Mouse (Mus musculus) ES-CJ7 (cell line): ENCODE measurements at regions not wholly inside any gene's neighbourhood (a gene's known extent, or its start where the extent isn't known, plus 50 kb on each side); places are given as distances from the start of the nearest gene placed in this dataset.

ENCODE experiments used
- DNase-seq: peaks from one replicate; pipeline ENCODE4 v3.0.0; 2011; ENCODE audit warnings: low read depth, low spot score

DNA sequence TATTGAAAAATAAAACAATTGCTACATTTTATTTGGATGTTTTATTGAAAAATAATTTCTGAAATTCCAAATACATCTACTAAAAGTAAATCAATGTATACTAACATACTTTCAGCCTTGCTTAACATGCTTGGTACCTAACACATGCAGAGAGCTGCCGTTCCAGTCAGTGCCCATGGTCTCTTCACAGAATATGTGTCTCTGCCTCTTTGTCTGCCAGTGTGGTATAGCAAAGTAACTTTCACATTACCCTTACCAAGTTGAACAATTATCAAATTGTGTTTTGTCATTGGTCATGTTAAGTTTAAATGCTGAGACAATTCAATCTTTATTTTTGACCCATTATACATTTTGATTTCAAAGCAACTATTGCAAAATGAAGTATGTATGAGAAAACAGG is 1159.2 kb upstream of the Foxg1 start:
- no peak for DNase-seq

DNA sequence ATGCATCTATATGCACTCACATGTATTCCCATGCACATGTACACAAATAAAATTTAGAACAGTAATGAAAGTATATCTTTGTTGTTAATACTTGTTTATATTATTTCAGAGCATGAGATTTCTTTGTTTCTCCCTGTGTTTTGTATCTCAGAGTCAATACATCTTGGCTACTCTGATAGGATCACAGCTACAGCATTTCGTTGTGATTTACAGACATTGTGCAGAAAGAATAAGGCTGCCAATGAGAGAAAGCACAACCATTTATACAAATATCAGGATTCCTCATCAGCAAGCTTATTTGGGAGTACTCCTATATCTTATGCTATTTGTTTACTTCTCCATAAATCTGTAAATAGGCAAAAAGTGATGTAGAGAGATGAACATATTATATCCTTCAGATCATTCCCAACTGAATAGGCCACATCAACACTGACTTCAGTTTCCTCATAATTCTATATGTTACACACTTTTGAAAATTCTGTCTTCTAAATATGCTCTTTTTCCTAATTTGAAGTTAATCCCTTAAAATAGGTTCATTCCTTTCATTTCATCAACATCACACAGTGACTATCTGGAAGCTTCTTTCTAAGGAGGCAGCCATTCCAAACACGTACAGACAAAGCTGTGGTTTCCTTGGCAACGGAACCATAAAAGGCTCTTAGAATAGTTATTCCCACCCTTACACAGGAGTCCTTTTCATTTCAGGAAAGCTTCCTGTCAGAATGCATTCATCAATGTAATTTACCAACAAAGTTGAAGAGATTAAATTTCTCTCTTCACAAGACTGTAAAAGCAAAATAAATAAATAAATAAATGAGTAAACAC is 1160.3 kb upstream of the Foxg1 start:
- no peak for DNase-seq

DNA sequence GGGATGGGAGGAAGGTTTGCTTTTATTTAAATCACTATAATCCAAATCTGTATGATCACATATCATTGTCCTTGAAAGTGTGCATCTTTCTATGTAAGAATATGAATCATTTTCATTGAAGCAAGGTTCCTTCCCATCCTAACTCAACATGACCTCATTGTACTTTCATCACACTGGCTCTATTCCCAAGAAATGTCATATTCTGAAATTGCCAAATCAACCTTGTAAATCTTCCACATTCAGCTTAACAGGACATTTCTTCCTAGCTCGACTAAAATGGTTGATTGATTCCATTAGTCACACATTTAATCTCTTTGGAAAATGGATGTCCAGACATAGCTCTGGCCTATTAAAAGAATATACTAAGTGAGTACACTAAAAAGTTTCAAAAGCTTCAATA is 1200.6 kb upstream of the Foxg1 start:
- no peak for DNase-seq

DNA sequence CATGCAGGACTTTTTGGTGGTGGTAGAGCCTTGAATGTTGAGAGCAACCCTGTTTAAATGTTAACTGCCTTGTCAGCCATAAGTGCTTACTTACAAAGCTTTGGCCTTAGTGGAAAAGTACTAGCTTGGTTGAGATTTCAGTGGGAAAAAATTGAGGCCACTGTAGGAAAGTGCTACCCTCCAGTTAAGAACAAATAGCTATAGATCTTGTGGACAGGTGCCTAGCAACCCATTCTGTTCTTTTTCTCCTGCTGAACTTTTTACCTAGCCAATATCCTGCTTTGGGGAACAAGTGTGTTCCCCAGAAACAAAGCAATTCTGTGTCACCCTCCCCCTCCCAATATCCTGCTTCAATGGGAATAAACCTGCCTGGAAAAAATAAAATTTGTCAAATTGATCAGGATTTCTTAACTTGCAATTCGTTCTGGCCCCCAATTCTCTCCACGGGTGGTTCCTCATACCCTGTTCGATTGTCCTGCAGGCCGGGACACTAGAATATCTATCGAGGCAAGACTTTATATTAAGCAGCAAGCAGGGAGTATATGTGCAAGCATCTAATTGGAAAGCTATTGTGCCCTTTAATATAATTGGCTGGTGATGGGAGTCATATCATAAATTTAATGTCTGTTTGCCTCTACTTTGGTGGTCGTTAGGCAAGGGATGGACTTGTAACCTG is 1208.4 kb upstream of the Foxg1 start:
- no peak for DNase-seq

DNA sequence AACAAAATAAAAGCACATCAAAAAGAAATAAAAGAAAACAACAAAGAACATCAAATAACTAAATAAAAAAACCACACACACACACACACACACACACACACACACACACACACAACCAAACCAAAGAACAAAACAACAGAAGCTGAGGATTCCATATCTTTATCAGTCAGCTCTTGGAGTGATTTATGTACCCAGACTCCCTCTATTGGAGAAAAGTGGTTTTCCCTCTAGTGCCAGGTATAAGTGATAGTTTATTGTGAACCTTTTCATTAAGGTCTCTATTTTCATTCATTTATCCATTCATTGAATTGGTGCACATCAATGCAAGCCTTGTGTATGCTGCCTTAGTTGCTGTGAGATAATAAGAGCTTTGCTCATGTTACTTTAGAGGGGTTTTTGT is 1236.3 kb upstream of the Foxg1 start:
- peak; percentile 7 for DNase-seq

DNA sequence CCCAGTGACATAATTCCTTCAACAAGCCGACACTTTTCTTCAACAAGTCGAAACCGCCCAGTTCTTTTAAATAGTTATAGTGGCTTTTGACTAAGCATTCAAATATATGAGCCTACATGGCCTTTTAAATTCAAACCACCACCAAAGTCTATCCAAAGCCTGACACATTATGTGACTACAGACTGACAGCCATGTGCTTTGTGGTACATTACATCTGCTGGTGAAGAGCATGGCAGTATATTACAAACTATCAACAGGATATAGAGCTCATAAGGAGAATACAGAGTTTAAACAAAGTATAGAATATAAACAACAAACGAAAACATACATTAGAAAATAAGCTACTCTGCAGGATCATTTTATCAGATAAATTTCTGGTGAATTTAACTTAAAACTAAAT is 1259.5 kb upstream of the Foxg1 start:
- DNase-seq, result no peak

DNA sequence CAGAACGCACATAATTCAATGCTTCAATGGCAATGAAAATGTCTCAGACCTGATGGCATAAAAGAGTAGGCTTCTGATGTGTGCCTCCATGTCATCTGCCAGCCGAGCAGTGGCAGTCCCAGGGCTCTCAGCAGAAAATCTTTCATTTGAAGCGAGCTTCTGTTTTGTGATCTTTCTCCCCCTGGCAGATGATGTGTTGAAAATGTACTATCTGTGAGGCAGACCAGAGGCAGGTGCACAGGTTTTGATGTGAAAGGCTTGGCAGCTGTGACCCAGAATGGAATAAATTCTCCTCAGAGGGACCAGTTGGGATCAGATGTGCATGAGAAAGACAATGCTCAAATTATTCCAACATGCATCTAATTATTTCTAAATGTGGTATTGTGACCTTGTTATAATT is 1281.0 kb upstream of the Nova1 start:
- no peak for DNase-seq

DNA sequence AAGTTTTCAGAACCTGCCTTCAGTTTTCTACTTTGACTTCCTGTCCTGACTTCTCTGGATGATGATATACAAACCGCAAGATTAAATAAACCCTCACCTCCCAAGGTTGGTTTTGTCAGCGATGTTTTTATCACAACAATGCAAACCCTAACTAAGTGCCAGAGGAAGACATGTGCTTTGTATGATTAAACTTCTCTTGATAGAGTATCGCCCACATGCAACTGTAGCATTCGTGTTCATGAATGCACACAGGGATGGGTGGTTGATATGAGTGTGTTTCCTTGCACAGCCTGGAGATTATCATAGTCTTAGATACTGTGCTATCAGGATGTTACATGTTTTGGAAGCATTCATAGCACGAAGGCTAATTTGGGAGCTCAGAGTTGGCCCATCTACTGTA is 1268.3 kb upstream of the Nova1 start:
- DNase-seq, result no peak

DNA sequence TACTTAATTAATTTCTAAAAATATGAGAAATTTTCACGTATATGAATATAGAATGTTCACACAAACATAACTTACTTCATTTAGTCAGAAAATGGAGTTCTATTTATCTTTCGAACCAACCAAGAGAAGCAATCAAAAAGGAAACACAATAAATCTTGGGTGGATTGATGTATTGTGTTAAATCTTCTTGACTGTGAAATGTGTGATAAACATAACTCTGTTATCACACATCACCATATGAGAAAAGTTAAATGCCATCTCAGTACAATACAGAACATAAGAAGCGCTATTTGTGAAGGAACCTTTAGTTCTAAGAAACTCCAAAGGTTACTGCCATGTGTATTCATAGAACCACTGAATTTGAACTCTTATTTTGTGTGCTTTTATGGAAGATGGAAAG is 1264.6 kb upstream of the Nova1 start:
- no peak for DNase-seq

DNA sequence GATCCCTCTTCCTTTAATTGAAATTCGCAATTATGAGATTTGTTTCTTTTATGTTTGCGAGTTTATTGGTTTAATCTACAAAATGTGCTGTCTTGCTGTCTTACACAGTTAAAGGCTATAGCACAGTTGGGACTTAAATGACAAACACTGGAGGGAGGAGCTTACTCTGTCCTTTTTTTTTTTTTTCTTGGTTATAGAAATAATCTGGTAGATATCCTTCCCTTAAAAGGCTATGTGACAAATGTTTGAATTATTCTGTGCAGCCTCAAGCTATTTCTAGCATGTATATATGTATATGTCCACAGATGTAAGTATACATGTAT is 1243.9 kb upstream of the Nova1 start:
- no peak for DNase-seq

DNA sequence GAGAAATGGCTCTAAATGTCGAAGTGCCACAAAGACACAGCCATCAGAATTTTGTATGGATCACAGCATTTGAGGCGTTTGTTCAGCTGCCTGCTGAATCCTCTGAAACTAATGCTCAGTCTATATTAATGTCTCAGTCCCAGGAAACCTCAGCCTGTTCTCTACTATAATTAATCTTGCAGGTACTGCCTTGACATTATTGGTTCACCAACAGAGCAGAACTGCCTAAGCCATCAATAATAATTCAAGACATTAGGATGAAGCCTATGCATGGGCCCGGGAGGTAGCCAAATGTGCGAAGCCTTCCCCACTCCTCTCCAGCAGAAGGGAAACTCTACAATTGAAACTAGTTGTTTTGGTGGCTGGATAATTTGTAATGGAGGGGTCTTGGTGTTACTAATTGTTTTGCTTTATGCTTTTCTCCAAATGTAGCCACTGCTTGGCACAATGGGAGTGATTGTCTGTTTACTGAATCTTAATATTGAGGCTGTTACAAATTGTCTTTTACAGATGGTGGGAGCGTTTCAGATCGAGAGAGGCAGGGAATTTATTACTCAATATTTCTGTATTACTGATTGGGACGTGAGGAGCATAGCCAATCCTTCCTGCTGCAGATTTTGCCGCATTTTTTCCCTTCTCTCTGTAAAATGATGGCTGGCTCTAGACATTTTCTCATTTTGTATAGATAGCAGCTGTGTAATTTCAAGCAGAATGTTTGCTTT is 1243.3 kb upstream of the Nova1 start:
- DNase-seq, result no peak

DNA sequence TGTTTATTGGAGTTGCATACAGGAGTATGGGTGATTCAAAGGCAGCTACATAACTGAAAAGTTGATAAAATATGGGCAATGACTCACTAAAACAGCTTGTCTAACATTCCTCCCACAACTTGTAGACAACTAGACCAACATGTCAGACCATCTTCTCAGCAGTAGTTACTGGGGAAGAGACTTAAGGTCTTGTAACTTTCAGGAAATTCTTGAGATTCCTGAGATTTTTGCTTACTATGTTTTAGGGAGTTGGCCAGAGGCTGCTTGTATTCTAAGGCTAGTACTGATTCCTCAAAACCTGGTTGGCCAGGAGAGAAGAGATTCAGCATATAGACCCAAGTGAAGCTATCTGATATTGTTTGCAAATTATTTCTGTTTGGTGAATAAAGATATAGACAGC is 1201.7 kb upstream of the Nova1 start:
- DNase-seq, result peak; percentile 33

DNA sequence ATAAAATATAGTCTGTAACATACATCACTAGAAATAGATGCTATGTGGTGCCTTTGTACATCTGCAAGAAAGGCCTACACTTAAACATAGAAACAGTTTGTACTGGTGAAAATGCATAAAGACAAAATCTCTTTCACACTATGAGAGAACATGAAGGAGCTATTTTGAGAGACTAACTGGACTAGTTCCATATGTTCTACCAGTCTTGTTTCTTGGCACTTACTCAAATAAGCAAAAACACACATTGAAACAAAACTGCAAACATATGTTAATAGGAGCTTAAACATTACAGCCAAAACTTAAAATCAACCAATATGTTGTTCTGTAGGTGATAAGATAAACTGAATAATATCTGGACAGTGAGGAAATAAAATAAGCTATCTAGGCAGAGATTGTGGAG is 1157.1 kb upstream of the Nova1 start:
- no peak for DNase-seq

DNA sequence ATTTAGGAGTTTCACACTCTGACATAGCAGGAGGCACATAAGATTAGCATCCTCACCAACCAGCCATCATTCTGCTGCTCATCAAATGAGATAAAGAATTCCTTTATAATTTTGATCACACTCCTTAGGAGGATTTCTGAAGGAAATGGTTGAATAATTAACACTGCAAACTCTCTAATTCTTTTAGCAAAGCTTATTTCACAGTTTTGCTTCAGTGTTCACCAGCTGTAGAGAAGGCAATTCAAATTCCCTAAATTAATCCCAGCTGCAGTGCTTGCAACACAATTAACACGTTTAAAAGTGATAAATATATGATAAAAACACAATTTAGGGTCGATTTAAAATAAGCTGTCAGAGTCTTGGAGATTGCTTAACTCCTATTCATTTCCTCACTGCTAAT is 1150.9 kb upstream of the Nova1 start:
- no peak for DNase-seq

DNA sequence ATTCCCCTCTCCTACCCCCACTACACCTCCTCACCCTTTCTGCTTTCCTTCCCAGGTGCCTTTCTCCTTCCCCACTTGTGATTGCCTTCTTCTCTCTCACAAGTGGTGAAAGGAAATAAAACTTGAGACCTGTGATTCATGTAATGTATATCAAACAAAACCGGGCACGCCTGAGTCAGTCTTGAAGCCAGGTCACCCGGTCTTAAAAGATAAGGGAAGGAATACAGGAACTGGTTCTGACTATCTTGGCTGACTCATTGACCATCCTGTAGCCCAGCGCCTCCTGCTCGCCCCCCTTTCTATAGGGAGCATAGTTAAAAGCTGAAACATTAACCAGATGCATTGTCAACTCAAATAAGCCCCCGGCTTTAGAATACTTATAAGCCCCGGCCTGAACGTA is 1135.6 kb upstream of the Nova1 start:
- no peak for DNase-seq

DNA sequence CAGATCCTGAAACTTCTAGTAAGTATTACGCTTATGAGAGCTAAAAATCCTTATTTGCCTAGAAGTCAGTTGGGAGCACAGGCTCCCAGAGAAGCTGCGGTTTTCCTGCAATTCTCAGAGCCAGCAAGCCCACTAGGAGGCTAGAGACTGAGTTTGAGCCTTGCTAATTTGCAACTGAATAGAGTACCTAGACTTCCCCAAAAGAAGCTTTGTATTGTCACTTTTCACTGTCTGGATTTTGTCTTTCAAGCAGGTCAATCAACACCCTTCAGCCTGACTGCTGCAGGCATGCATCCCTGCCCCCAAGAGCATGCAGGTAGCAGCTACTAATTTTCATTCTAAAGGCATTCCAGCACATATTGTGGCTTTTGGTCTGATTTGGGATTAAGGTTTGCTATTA is 1120.8 kb upstream of the Nova1 start:
- peak; percentile 34 for DNase-seq

DNA sequence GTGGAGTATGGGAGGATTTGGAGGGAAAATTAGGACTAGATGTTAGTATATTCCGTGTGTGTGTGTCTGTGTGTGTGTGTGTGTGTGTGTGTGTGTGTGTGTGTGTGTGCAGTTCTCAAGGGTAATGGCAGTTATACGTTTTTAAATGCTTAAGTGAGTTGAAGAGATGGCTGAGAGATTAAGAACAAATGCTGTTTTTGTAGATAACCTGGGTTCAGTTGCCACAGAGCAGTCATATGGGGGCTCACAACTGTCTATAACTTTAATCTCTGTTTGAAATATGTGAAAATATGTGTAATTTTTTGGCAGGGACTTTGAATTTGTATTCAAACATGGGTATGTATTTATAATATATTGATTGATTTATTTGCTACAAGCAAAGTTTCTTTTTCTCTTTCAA is 1108.3 kb upstream of the Nova1 start:
- no peak for DNase-seq
